Mouse (Mus musculus): ENCODE data around the gene Dynlrb1.

- TF ChIP-seq CTCF (IDR thresholded peaks at IDR 0.05; ENCODE audit: low read depth, low read length) (no peak), POLR2A (IDR thresholded peaks at IDR 0.05; ENCODE audit: extremely low read depth, insufficient read depth, low read length) (no peak)
Observed at GRCm38 (mm10) chr2:155287456-155288250, 51.3 kb downstream of the Dynlrb1 start.

Measured in liver, adult 2 months (tissue).